Mouse (Mus musculus) right cerebral cortex, adult 18-20 months (tissue): ENCODE data around the gene Sat2.

ENCODE experiments used
- DNase-seq: peaks from one replicate; pipeline ENCODE4 v3.0.0; 2022; ENCODE audit warnings: mixed read lengths

Sat2 gene

GRCm38 (mm10) chr11:69635471-69635870, 13.6 kb downstream of the Sat2 start:
- DNase-seq, result no peak

GRCm38 (mm10) chr11:69645860-69646259, 24.0 kb downstream of the Sat2 start:
- no peak for DNase-seq

GRCm38 (mm10) chr11:69653399-69653798, 31.6 kb downstream of the Sat2 start:
- DNase-seq, result no peak

GRCm38 (mm10) chr11:69654760-69655159, 32.9 kb downstream of the Sat2 start:
- no peak for DNase-seq

- DNase-seq, result peak; percentile 65
These were observed 33.6 kb downstream of the Sat2 start, which contains the start of gene Sox15 for GRCm38 (mm10) chr11:69655264-69656064. Gene Sox15, plus strand, starts transcription at chr11:69655314.

- no peak for DNase-seq
These were observed 34.2 kb downstream of the Sat2 start for GRCm38 (mm10) chr11:69656065-69656455.

- no peak for DNase-seq
These were observed 35.0 kb downstream of the Sat2 start for GRCm38 (mm10) chr11:69656617-69657461.

- DNase-seq, result no peak
These were observed 35.6 kb downstream of the Sat2 start for GRCm38 (mm10) chr11:69657462-69657881.

- no peak for DNase-seq
These were observed 39.5 kb downstream of the Sat2 start for GRCm38 (mm10) chr11:69661221-69661881.

GRCm38 (mm10) chr11:69662213-69662966, 40.6 kb downstream of the Sat2 start, which contains the start of gene Mpdu1:
Gene Mpdu1, minus strand, starts transcription at chr11:69662642.
- DNase-seq, result peak; percentile 97

- DNase-seq, result no peak
These were observed 41.3 kb downstream of the Sat2 start for GRCm38 (mm10) chr11:69662967-69663671.

- no peak for DNase-seq
These were observed 42.0 kb downstream of the Sat2 start for GRCm38 (mm10) chr11:69663795-69664194.

- no peak for DNase-seq
These were observed 43.0 kb downstream of the Sat2 start for GRCm38 (mm10) chr11:69664841-69665240.

GRCm38 (mm10) chr11:69665457-69665960, 43.7 kb downstream of the Sat2 start:
- DNase-seq, result no peak

GRCm38 (mm10) chr11:69665961-69666664, 44.3 kb downstream of the Sat2 start, which contains the start of gene Cd68:
Gene Cd68, minus strand, starts transcription at chr11:69666153.
- DNase-seq, result peak; percentile 78

GRCm38 (mm10) chr11:69666665-69667005, 44.8 kb downstream of the Sat2 start:
- no peak for DNase-seq

GRCm38 (mm10) chr11:69670786-69671725, 49.2 kb downstream of the Sat2 start:
- peak; percentile 91 for DNase-seq

- no peak for DNase-seq
These were observed 49.9 kb downstream of the Sat2 start for GRCm38 (mm10) chr11:69671726-69672124.

GRCm38 (mm10) chr11:69672211-69672706, 50.4 kb downstream of the Sat2 start, which contains the start of gene Eif4a1:
Gene Eif4a1, minus strand, starts transcription at chr11:69672423.
- DNase-seq, result peak; percentile 100
